Mouse (Mus musculus): ENCODE results near the gene Ripply2.

DNA sequence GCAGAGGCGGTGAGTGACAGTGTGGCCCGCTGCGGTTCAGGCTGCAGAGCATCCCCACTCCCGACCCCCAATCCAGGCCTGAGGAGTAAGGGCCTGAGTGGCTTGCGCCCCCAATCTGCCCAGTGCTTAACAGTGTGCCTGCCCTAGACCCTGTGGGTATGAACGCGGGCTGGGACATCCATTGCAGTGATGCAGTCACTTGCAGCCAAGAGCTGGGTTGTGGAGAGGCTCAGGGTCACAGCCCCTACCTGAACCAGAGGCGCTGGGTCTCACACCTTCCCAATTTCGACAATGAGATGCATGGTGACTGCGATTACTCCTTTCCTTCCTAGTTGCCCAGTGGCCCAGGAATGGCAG, 579 bp downstream of the Ripply2 start:
- no peak for TF ChIP-seq CTCF (IDR thresholded peaks at IDR 0.05; ENCODE audit: insufficient read depth, low read depth, low read length)
- no peak; the same call in 1 of the 2 replicates for TF ChIP-seq POLR2A (IDR thresholded peaks at IDR 0.05; ENCODE audit: insufficient read depth, low read depth, low read length)

Data from olfactory bulb, adult 2 months (tissue).